Mouse (Mus musculus) liver, embryonic 14.5 days (tissue): Measurements from ENCODE around the gene L1td1.

Experiments
- CTCF ChIP-seq: IDR thresholded peaks from 2 replicates; pipeline ENCODE4 v1.5.1; 2016; ENCODE audit warnings: antibody characterized with exemption, low read depth, control low read depth
- EP300 ChIP-seq: IDR thresholded peaks from 2 replicates; pipeline ENCODE4 v1.6.1; 2016; ENCODE audit warnings: antibody characterized with exemption, low read depth

DNA sequence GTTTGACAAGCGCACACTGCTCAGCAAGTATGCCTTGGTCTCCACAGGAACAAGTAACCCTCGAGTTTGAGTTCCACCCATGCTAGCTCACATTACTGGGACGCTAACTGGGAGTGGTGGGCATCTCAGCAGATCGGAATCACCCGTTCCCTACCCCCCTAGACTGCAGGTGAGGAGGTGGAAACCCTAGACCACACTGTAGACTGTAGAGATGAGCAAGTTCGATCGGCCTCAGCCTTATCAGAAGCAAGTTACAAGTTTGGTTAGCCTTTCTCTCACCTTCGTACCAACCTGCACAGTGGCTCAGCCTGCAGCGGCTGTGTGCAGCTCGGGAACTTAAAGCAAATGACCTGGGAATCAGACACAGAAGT lies 8.0 kb upstream of the L1td1 start:
- no peak for TF ChIP-seq CTCF
- no peak for TF ChIP-seq EP300
